Mouse (Mus musculus): ENCODE results near the gene Arl16. TPM values are rescaled to one million over a fixed set of nuclear protein-coding genes. Genes with fewer than 3 reads are reported as not detected.
A peak's percentile ranks its signal among the peaks of the same experiment; 100 is the strongest.
"Not testable (repeated sequence)": the region's sequence is repeated elsewhere in the genome, so short reads cannot be mapped to it uniquely, and the experiment has no call there.

Gene Arl16
- 50.5 and 53.8 TPM in 2 replicates for polyA plus RNA-seq (2015; fragmentation: Nextera tagmentation; extraction: Ambion mirVana)

- WGBS, result under 1% methylated on average over 51 of the region's 54 CpGs
- Histone ChIP-seq H3K4me3 (peak within 1 kb of the TSS; percentile 100), H3K4me2 (peak within 1 kb of the TSS; percentile 89), H3K9ac (peak within 1 kb of the TSS; percentile 94), H3K27ac (peak within 1 kb of the TSS; percentile 83), H3K36me3 (peaks cover 62% of the 10 kb centered on the region), H3K27me3 (no peaks in the 10 kb centered on the region), H3K4me1 (peaks cover 25% of the 10 kb centered on the region), H3K9me3 (no peaks in the 10 kb centered on the region)
- ATAC-seq (ENCODE audit: insufficient number of reproducible peaks, low FRiP score, low TSS enrichment, low read depth), result peak; percentile 99
Measured at GRCm38 (mm10) chr11:120467051-120467735, at the start of gene Arl16. Arl16 (minus strand) TSS chr11:120467607.

DNA sequence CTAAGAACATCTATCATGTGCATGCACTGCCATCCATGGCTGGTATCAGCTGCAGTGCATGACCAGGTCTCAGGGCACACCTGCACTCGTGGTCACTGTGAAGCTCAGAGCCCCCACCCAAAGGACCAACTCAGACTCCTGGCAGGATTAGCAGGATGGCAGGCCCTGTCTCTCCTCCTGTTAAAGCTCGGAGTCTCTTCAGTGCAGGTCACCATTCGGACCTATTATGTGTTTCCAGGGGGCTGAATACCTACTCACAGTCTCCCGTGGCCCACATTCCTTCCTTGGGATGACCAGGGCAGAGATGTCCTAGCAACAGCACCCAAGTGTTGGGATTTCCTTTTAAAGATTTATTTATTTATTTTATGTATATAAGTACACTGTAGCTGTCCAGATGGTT lies 49.7 kb upstream of the Arl16 start:
- H3K27ac ChIP-seq, result no peak overlapping the region
- H3K9me3 ChIP-seq, result no peaks in the 10 kb centered on the region
- H3K36me3 ChIP-seq, result no peaks in the 10 kb centered on the region
- no peak for ATAC-seq (ENCODE audit: insufficient number of reproducible peaks, low FRiP score, low TSS enrichment, low read depth)
- H3K4me2 ChIP-seq, result no peak overlapping the region
- H3K4me1 ChIP-seq, result peaks cover 27% of the 10 kb centered on the region
- H3K27me3 ChIP-seq, result no peaks in the 10 kb centered on the region
- no peak overlapping the region for H3K4me3 ChIP-seq
- 77% methylated on average over 4 of the region's 4 CpGs for WGBS
- no peak overlapping the region for H3K9ac ChIP-seq

- no peak overlapping the region for H3K27ac ChIP-seq
- no peak overlapping the region for H3K4me2 ChIP-seq
- peaks cover 31% of the 10 kb centered on the region for H3K4me1 ChIP-seq
- no peak overlapping the region for H3K4me3 ChIP-seq
- ATAC-seq (ENCODE audit: insufficient number of reproducible peaks, low FRiP score, low TSS enrichment, low read depth), result peak; percentile 68; the same call in 1 of the 2 replicates
- H3K9me3 ChIP-seq, result no peaks in the 10 kb centered on the region
- H3K9ac ChIP-seq, result no peak overlapping the region
- no peaks in the 10 kb centered on the region for H3K27me3 ChIP-seq
- WGBS, result 18% methylated on average over 17 of the region's 17 CpGs
- no peaks in the 10 kb centered on the region for H3K36me3 ChIP-seq
Measured at GRCm38 (mm10) chr11:120515611-120516010, 48.2 kb upstream of the Arl16 start.

DNA sequence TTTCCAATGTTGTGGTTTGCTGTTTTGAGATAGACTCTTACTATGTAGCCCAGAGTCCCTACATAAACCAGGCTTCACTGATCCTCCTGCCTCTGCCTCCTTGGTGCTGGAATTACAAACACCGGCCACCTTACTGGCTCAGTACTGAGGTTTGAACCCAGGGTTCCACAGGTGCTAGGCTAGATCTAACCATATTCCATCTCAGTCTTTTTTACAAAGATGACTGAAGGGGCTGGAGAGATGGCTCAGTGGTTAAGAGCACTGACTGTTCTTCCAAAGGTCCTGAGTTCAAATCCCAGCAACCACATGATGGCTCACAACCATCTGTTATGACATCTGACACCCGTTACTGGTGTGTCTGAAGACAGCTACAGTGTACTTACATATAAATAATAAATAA lies 46.9 kb upstream of the Arl16 start:
- not testable (repeated sequence) for H3K4me3 ChIP-seq; H3K27ac ChIP-seq; H3K9me3 ChIP-seq; H3K27me3 ChIP-seq; H3K36me3 ChIP-seq; ATAC-seq (ENCODE audit: insufficient number of reproducible peaks, low FRiP score, low TSS enrichment, low read depth); H3K9ac ChIP-seq; H3K4me2 ChIP-seq
- H3K4me1 ChIP-seq, result peaks cover 27% of the 10 kb centered on the region
- 86% methylated on average over 2 of the region's 2 CpGs for WGBS

GRCm38 (mm10) chr11:120512790-120513453 lies 45.5 kb upstream of the Arl16 start:
- Histone ChIP-seq H3K27me3 (no peaks in the 10 kb centered on the region), H3K9me3 (no peaks in the 10 kb centered on the region), H3K4me1 (peaks cover 20% of the 10 kb centered on the region), H3K9ac (no peak overlapping the region), H3K4me2 (no peak overlapping the region), H3K36me3 (no peaks in the 10 kb centered on the region), H3K4me3 (no peak overlapping the region), H3K27ac (no peak overlapping the region)
- ATAC-seq (ENCODE audit: insufficient number of reproducible peaks, low FRiP score, low TSS enrichment, low read depth), result no peak
- WGBS, result 30% methylated on average over 6 of the region's 6 CpGs

GRCm38 (mm10) chr11:120510375-120511030 lies 43.1 kb upstream of the Arl16 start:
- ATAC-seq (ENCODE audit: insufficient number of reproducible peaks, low FRiP score, low TSS enrichment, low read depth), result no peak
- 0 out of 2 replicates have a peak overlapping the region, but pooled peaks have one; percentile 26 for H3K9ac ChIP-seq
- H3K4me3 ChIP-seq, result peak overlapping the region; percentile 25
- H3K9me3 ChIP-seq, result no peaks in the 10 kb centered on the region
- H3K27ac ChIP-seq, result peak overlapping the region; percentile 23
- WGBS, result 3% methylated on average over 16 of the region's 16 CpGs
- H3K27me3 ChIP-seq, result no peaks in the 10 kb centered on the region
- peak overlapping the region; percentile 38 for H3K4me2 ChIP-seq
- H3K4me1 ChIP-seq, result peaks cover 13% of the 10 kb centered on the region; the same call in 1 of the 2 replicates
- no peaks in the 10 kb centered on the region for H3K36me3 ChIP-seq

DNA sequence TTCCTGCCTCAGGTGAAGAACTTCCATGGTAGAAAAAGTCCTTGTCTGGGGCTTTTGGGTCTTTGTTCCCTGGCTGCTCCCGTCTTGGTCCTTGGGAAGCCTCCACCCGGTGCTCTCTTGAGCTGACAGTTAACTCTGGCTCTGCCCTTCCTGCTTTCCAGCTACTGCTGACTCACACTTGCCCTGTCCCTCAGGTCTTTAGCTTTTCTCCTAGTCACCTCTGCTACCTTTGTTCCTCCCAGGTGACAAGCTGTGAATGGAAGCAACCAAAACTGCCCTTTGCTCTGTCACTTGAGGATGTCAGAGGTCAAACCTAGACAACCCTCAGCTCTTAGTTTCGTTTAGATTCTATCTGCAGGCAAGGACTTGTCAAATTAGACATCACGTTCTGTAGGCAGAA lies 42.5 kb upstream of the Arl16 start:
- 0 out of 2 replicates have a peak overlapping the region, but pooled peaks have one; percentile 23 for H3K27ac ChIP-seq
- no peak overlapping the region for H3K4me3 ChIP-seq
- H3K4me1 ChIP-seq, result peaks cover 13% of the 10 kb centered on the region; the same call in 1 of the 2 replicates
- H3K36me3 ChIP-seq, result no peaks in the 10 kb centered on the region
- WGBS, result 38% methylated on average over 4 of the region's 4 CpGs
- H3K9ac ChIP-seq, result no peak overlapping the region
- H3K27me3 ChIP-seq, result no peaks in the 10 kb centered on the region
- ATAC-seq (ENCODE audit: insufficient number of reproducible peaks, low FRiP score, low TSS enrichment, low read depth), result no peak
- H3K4me2 ChIP-seq, result no peak overlapping the region
- H3K9me3 ChIP-seq, result no peaks in the 10 kb centered on the region

DNA sequence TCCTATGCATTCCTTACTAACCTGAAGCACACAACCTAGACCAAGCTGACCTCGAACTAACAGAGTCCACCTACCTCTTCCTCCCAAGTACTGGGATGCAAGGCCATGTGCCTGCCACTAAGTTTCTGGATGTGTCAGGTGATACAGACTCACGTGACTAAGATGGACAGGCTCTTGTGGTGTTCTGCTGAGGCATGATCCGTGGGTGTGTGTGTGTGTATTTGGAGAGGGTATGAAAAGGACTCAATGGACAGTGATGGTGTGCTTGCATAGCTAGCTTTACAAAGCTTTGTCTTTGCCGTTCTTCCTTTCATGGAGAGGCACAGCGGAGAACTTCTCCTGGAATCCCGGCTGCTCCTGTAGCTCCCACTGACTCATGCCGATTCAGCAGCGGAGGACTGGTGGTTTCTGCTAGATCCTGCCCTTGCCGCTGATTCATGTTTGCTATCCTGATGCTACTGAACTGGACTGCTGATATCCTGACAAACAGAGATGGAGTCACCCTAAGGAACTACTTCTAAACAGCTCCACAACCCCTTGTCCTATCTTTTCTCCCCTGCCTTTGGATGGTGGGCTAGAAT lies 41.0 kb upstream of the Arl16 start:
- no peaks in the 10 kb centered on the region for H3K27me3 ChIP-seq
- H3K4me1 ChIP-seq, result peaks cover 13% of the 10 kb centered on the region; the same call in 1 of the 2 replicates
- H3K9ac ChIP-seq, result no peak overlapping the region
- no peak for ATAC-seq (ENCODE audit: insufficient number of reproducible peaks, low FRiP score, low TSS enrichment, low read depth)
- 85% methylated on average over 9 of the region's 9 CpGs for WGBS
- no peak overlapping the region for H3K4me2 ChIP-seq
- H3K4me3 ChIP-seq, result no peak overlapping the region
- H3K9me3 ChIP-seq, result no peaks in the 10 kb centered on the region
- H3K27ac ChIP-seq, result no peak overlapping the region
- H3K36me3 ChIP-seq, result no peaks in the 10 kb centered on the region

- Histone ChIP-seq H3K9ac (no peak overlapping the region), H3K36me3 (no peaks in the 10 kb centered on the region), H3K9me3 (no peaks in the 10 kb centered on the region), H3K4me1 (peaks cover 13% of the 10 kb centered on the region; the same call in 1 of the 2 replicates), H3K27ac (no peak overlapping the region), H3K4me3 (no peak overlapping the region), H3K27me3 (no peaks in the 10 kb centered on the region), H3K4me2 (no peak overlapping the region)
- WGBS, result 68% methylated on average over 13 of the region's 13 CpGs
- ATAC-seq (ENCODE audit: insufficient number of reproducible peaks, low FRiP score, low TSS enrichment, low read depth), result no peak
Measured at GRCm38 (mm10) chr11:120507611-120508289, 40.3 kb upstream of the Arl16 start.

DNA sequence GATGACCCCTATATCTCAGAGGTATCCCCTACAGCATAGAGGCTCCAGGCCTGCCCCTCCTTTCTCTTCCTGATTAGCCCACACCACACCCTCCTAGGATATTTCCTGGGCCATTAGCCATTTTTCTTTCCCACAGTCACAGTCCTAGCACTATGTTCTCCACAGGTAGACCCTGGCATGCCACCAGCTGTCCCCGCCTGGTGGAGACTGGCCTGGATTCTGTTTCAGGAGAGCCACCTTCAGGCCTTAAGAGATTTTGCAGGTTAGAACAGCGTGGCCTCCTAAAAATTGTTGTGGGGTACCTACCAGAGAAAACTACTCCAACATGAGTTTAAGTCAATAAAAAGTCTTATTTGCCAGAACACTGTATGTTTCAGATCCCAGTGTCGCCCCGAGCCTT lies 39.5 kb upstream of the Arl16 start:
- Histone ChIP-seq H3K36me3 (no peaks in the 10 kb centered on the region), H3K27ac (no peak overlapping the region), H3K4me1 (peaks cover 13% of the 10 kb centered on the region; the same call in 1 of the 2 replicates), H3K27me3 (no peaks in the 10 kb centered on the region), H3K4me3 (no peak overlapping the region), H3K9ac (no peak overlapping the region), H3K4me2 (no peak overlapping the region), H3K9me3 (no peaks in the 10 kb centered on the region)
- ATAC-seq (ENCODE audit: insufficient number of reproducible peaks, low FRiP score, low TSS enrichment, low read depth), result no peak
- 52% methylated on average over 4 of the region's 4 CpGs for WGBS

- no peak overlapping the region for H3K4me3 ChIP-seq
Measured at GRCm38 (mm10) chr11:120505661-120506060, 38.3 kb upstream of the Arl16 start.

More at GRCm38 (mm10) chr11:120505661-120506060, 38.3 kb upstream of the Arl16 start:
- Histone ChIP-seq H3K9ac (no peak overlapping the region), H3K36me3 (no peaks in the 10 kb centered on the region), H3K4me2 (no peak overlapping the region), H3K9me3 (no peaks in the 10 kb centered on the region), H3K4me1 (peaks cover 8% of the 10 kb centered on the region; the same call in 1 of the 2 replicates), H3K27me3 (no peaks in the 10 kb centered on the region), H3K27ac (no peak overlapping the region)
- no peak for ATAC-seq (ENCODE audit: insufficient number of reproducible peaks, low FRiP score, low TSS enrichment, low read depth)
- 75% methylated on average over 3 of the region's 3 CpGs for WGBS
